Comparison of ENCODE assay signal across 28 mouse cellular contexts in genomic region chr10:57113359-57113758, GRCm38 (mm10).
A peak's percentile ranks its signal among the peaks of the same experiment; 100 is the strongest.
DNase-seq lines count a peak whose midpoint lies in the region; ATAC-seq and TF ChIP-seq lines count a peak whose summit lies in the region.
"Had no signal": no experiment of that assay in that cellular context is flagged by ENCODE, and none has a peak within 500 bp of the region (broad histone marks: within the 10 kb centered on the region; RNA-seq: fewer than 3 reads in every experiment).

No protein-coding gene starts in this region.

- 35% methylated on average over 2 of the region's 2 CpGs for WGBS in heart, embryonic 13.5 days
- 58% methylated on average over 2 of the region's 2 CpGs for WGBS in kidney, adult 2 months

- no peak for TF ChIP-seq POLR2A in kidney, adult 2 months (IDR thresholded peaks at IDR 0.05; ENCODE audit: low read depth, low read length)

- ATAC-seq in heart, embryonic 13.5 days (ENCODE audit: extremely low read depth, insufficient number of reproducible peaks, low FRiP score, low TSS enrichment): peak; percentile 57; the same call in 1 of the 2 replicates
- ATAC-seq in megakaryocyte-erythroid progenitor cell, adult 5-6 weeks (replicated peaks; ENCODE audit: low FRiP score, low TSS enrichment, poor library complexity, severe bottlenecking): no peak
- ATAC-seq: CD4-positive, CD25-positive, alpha-beta regulatory T cell, adult 4 months; forebrain, embryonic 13.5 days; lung, postnatal 0 days; midbrain, embryonic 13.5 days had no signal

- H3K9me3 ChIP-seq in heart, embryonic 13.5 days: no peaks in the 10 kb centered on the region
- H3K9me3 ChIP-seq: forebrain, embryonic 13.5 days; limb, embryonic 10.5 days; limb, embryonic 15.5 days; liver, embryonic 13.5 days; megakaryocyte, embryonic 14.5 days; midbrain, embryonic 13.5 days had no signal

- H3K4me3 ChIP-seq in heart, embryonic 13.5 days: no peak overlapping the region
- no peak overlapping the region for H3K4me3 ChIP-seq in kidney, adult 2 months (ENCODE audit: insufficient read depth, low read depth, low read length)
- H3K4me3 ChIP-seq: erythroblast, embryonic 14.5 days; forebrain, embryonic 13.5 days; limb, embryonic 10.5 days; limb, embryonic 15.5 days; liver, embryonic 13.5 days; megakaryocyte, embryonic 14.5 days; midbrain, embryonic 13.5 days had no signal

- no peaks in the 10 kb centered on the region for H3K27me3 ChIP-seq in heart, embryonic 13.5 days (replicated peaks)
- H3K27me3 ChIP-seq in kidney, adult 2 months (replicated peaks; ENCODE audit: control insufficient read depth, insufficient read depth, low read length): no peaks in the 10 kb centered on the region
- H3K27me3 ChIP-seq: forebrain, embryonic 13.5 days; limb, embryonic 15.5 days; liver, embryonic 13.5 days; megakaryocyte, embryonic 14.5 days; midbrain, embryonic 13.5 days had no signal

- intact Hi-C loops in heart, postnatal 10 days (cut with DNase I): loop anchor here (5.0 kb wide), 2 partner anchors 276 to 726 kb away; no protein-coding TSS in a partner anchor

- H3K4me2 ChIP-seq in heart, embryonic 13.5 days: no peak overlapping the region
- H3K4me2 ChIP-seq: forebrain, embryonic 13.5 days; hindbrain, embryonic 14.5 days; limb, embryonic 15.5 days; liver, embryonic 13.5 days; midbrain, embryonic 13.5 days had no signal

- no peak overlapping the region for H3K9ac ChIP-seq in heart, embryonic 13.5 days
- H3K9ac ChIP-seq: forebrain, embryonic 13.5 days; hindbrain, embryonic 14.5 days; limb, embryonic 15.5 days; liver, embryonic 13.5 days; midbrain, embryonic 13.5 days had no signal

- peak; percentile 10 for DNase-seq in brain, adult 2 months (ENCODE audit: low read depth, low spot score)
- peak; percentile 56 for DNase-seq in heart, adult 8-10 months (ENCODE audit: low spot score)
- DNase-seq in heart, postnatal 10 days: peak; percentile 49 to 64
- no peak for DNase-seq in adrenal gland, adult 8-10 months
- no peak for DNase-seq in kidney, adult 2 months
- DNase-seq: adrenal gland, postnatal 36 days; cerebellum, adult 2 months; cerebellum, postnatal 14 days; gastrocnemius, postnatal 25 days; kidney, adult 18-20 months; kidney, postnatal 4 days; layer of hippocampus, postnatal 36 days; liver, embryonic 13.5 days; lung, adult 18-20 months; lung, postnatal 4 days; thymus, postnatal 4 days had no signal

- peak overlapping the region; percentile 89 for H3K27ac ChIP-seq in heart, embryonic 13.5 days (replicated peaks)
- no peak overlapping the region for H3K27ac ChIP-seq in kidney, adult 2 months (ENCODE audit: insufficient read depth, low read depth, low read length)
- H3K27ac ChIP-seq: forebrain, embryonic 13.5 days; hindbrain, embryonic 14.5 days; kidney, postnatal 0 days; limb, embryonic 10.5 days; limb, embryonic 15.5 days; liver, embryonic 13.5 days; midbrain, embryonic 13.5 days had no signal

- H3K36me3 ChIP-seq in heart, embryonic 13.5 days: no peaks in the 10 kb centered on the region
- H3K36me3 ChIP-seq in kidney, adult 2 months (ENCODE audit: control insufficient read depth, insufficient read depth, low read length): no peaks in the 10 kb centered on the region
- H3K36me3 ChIP-seq: limb, embryonic 10.5 days; limb, embryonic 15.5 days; liver, embryonic 13.5 days; midbrain, embryonic 13.5 days had no signal

- no peak for TF ChIP-seq CTCF in kidney, adult 2 months (conservative IDR thresholded peaks at IDR 0.05; ENCODE audit: insufficient read depth, insufficient read length, low read depth, low read length)

- H3K4me1 ChIP-seq in heart, embryonic 13.5 days: peaks cover 10% of the 10 kb centered on the region
- H3K4me1 ChIP-seq in kidney, adult 2 months (ENCODE audit: control insufficient read depth, insufficient read depth, low read length): no peaks in the 10 kb centered on the region
- H3K4me1 ChIP-seq: forebrain, embryonic 13.5 days; limb, embryonic 10.5 days; limb, embryonic 15.5 days; liver, embryonic 13.5 days; megakaryocyte, embryonic 14.5 days; midbrain, embryonic 13.5 days had no signal

Comparison
In these comparisons a context has a peak if more than half of its experiments do, and no peak if none do; other contexts are left out.
1. DNase-seq: peak in brain, adult 2 months (single experiment), heart, adult 8-10 months (single experiment) and heart, postnatal 10 days (2 of 2); none in adrenal gland, adult 8-10 months (single experiment) and kidney, adult 2 months (single experiment).